Mouse (Mus musculus) G1E (cell line): ENCODE measurements around the gene Gm3448.
"Not testable (repeated sequence)": the region's sequence is repeated elsewhere in the genome, so short reads cannot be mapped to it uniquely, and the experiment has no call there.

Experiments
- CTCF ChIP-seq: IDR thresholded peaks from 2 replicates; pipeline ENCODE4 v1.5.1; 2012; ENCODE audit warnings: low read depth, low read length, inconsistent platforms, mixed read lengths
- GATA1 ChIP-seq: IDR thresholded peaks from 2 replicates; pipeline ENCODE4 v1.6.1; 2012; ENCODE audit warnings: borderline replicate concordance, low read length, inconsistent platforms, mixed read lengths
- GATA2 ChIP-seq: IDR thresholded peaks from 2 replicates; pipeline ENCODE4 v1.6.1; 2012; ENCODE audit warnings: low read depth, low read length, inconsistent platforms, borderline replicate concordance
- POLR2AphosphoS5 ChIP-seq: IDR thresholded peaks from 2 replicates; pipeline ENCODE4 v1.6.1; 2012; ENCODE audit warnings: low read depth, low read length, inconsistent platforms; ENCODE audit not compliant: insufficient replicate concordance
- TAL1 ChIP-seq: conservative IDR thresholded peaks from 2 replicates; pipeline ENCODE4 v1.6.1; 2012; ENCODE audit warnings: low read depth, low read length, inconsistent platforms, mixed read lengths

- TF ChIP-seq CTCF, GATA1, TAL1, GATA2, POLR2AphosphoS5: not testable (repeated sequence)
Measured at GRCm38 (mm10) chr17:15009088-15009487, 32.2 kb downstream of the Gm3448 start.
